Mouse (Mus musculus) limb, embryonic 11.5 days (tissue): ENCODE measurements around the gene Ppm1m. TPM values are rescaled to one million over a fixed set of nuclear protein-coding genes. Genes with fewer than 3 reads are reported as not detected.

Experiments used
- ATAC-seq: fragments of 200-750 bp; cut with Nextera tagmentation; 2 replicates; pipeline ENCODE4 v1.8.0; 2017; ENCODE audit warnings: low read depth; ENCODE audit not compliant: insufficient number of reproducible peaks, low FRiP score, low TSS enrichment
- DNase-seq: peaks from one replicate; pipeline ENCODE4 v3.0.0-alpha.2; 2015; ENCODE audit warnings: low spot score
- H3K27ac ChIP-seq: fragments of 300-500 bp; sonication (generic); replicated peaks from 2 replicates; pipeline ENCODE4 v1.5.1; 2014; ENCODE audit warnings: low read depth, mild to moderate bottlenecking, low read length
- H3K27me3 ChIP-seq: fragments of 300-500 bp; sonication (generic); 2 replicates; pipeline ENCODE4 v1.6.1; 2014; ENCODE audit warnings: mild to moderate bottlenecking, low read length, mixed read lengths; ENCODE audit not compliant: control insufficient read depth, insufficient read depth
- H3K36me3 ChIP-seq: fragments of 300-500 bp; sonication (generic); 2 replicates; pipeline ENCODE4 v1.6.1; 2014; ENCODE audit warnings: mild to moderate bottlenecking, low read length, moderate library complexity, mixed read lengths; ENCODE audit not compliant: control insufficient read depth, insufficient read depth
- H3K4me1 ChIP-seq: fragments of 300-500 bp; sonication (generic); 2 replicates; pipeline ENCODE4 v1.6.1; 2014; ENCODE audit warnings: low read length, mixed read lengths; ENCODE audit not compliant: control insufficient read depth, insufficient read depth
- H3K4me2 ChIP-seq: fragments of 300-500 bp; sonication (generic); 2 replicates; pipeline ENCODE4 v1.6.1; 2014; ENCODE audit warnings: low read depth, mild to moderate bottlenecking, moderate library complexity; ENCODE audit not compliant: severe bottlenecking
- H3K4me3 ChIP-seq: fragments of 300-500 bp; sonication (generic); 2 replicates; pipeline ENCODE4 v1.5.1; 2014; ENCODE audit warnings: low read depth, low read length
- H3K9ac ChIP-seq: fragments of 300-500 bp; sonication (generic); 2 replicates; pipeline ENCODE4 v1.6.1; 2014; ENCODE audit warnings: mild to moderate bottlenecking, low read length
- H3K9me3 ChIP-seq: fragments of 300-500 bp; sonication (generic); 2 replicates; pipeline ENCODE4 v1.6.1; 2016; ENCODE audit warnings: low read length; ENCODE audit not compliant: control insufficient read depth
- WGBS: fragments of 180-500 bp; shearing (Covaris S2); extraction: QIAGEN DNeasy Blood & Tissue Kit; methylation state at CpG from one replicate; pipeline ENCODE4 v1.1.7; 2014; 5-methylcytosine and 5-hydroxymethylcytosine counted together
- polyA plus RNA-seq: library from polyadenylated mRNA; unstranded; fragments of >200 nt; fragmentation: Nextera tagmentation; extraction: Ambion mirVana; gene quantifications from 2 replicates; pipeline ENCODE4 v1.2.1, GENCODE M21; 2014

The Ppm1m gene
- polyA plus RNA-seq, 1 experiment from 2014 or later, result 42.2 TPM

- Histone ChIP-seq H3K9me3 (no peaks in the 10 kb centered on the region), H3K4me1 (no peaks in the 10 kb centered on the region), H3K27ac (no peak overlapping the region), H3K9ac (peak overlapping the region; percentile 5; the same call in 1 of the 2 replicates), H3K27me3 (0 out of 2 replicates have a peak, but pooled peaks cover 5% of the 10 kb centered on the region), H3K36me3 (no peaks in the 10 kb centered on the region), H3K4me2 (peak overlapping the region; percentile 51), H3K4me3 (peak overlapping the region; percentile 24)
- 7% methylated on average over 34 of the region's 34 CpGs for WGBS
- DNase-seq (peak; percentile 60), ATAC-seq (0 out of 2 replicates have a peak, but pooled peaks have one; percentile 32)
Measured at GRCm38 (mm10) chr9:106226151-106226682, 26.7 kb upstream of the Ppm1m start.

- DNase-seq (no peak), ATAC-seq (0 out of 2 replicates have a peak, but pooled peaks have one; percentile 2)
- H3K9ac ChIP-seq, result peak overlapping the region; percentile 5; the same call in 1 of the 2 replicates
- H3K4me3 ChIP-seq, result peak overlapping the region; percentile 24
- 65% methylated on average over 24 of the region's 24 CpGs for WGBS
- H3K36me3 ChIP-seq, result no peaks in the 10 kb centered on the region
- H3K4me1 ChIP-seq, result no peaks in the 10 kb centered on the region
- 0 out of 2 replicates have a peak, but pooled peaks cover 5% of the 10 kb centered on the region for H3K27me3 ChIP-seq
- H3K27ac ChIP-seq, result no peak overlapping the region
- H3K9me3 ChIP-seq, result no peaks in the 10 kb centered on the region
- H3K4me2 ChIP-seq, result peak overlapping the region; percentile 51
Measured at GRCm38 (mm10) chr9:106225469-106226150, 26.1 kb upstream of the Ppm1m start.

GRCm38 (mm10) chr9:106222994-106223393, 23.4 kb upstream of the Ppm1m start:
- no peak overlapping the region for H3K27ac ChIP-seq
- WGBS, result 88% methylated on average over 4 of the region's 4 CpGs

GRCm38 (mm10) chr9:106222261-106222851, 22.8 kb upstream of the Ppm1m start, which contains the start of gene Tlr9:
TSS of gene Tlr9 (plus strand) at chr9:106222598.
- no peak for ATAC-seq
- 71% methylated on average over 4 of the region's 4 CpGs for WGBS
- no peak within 1 kb of the TSS for H3K27ac ChIP-seq
- DNase-seq, result no peak
- H3K27me3 ChIP-seq, result 0 out of 2 replicates have a peak, but pooled peaks cover 5% of the 10 kb centered on the region
- no peak within 1 kb of the TSS for H3K4me3 ChIP-seq
- no peak within 1 kb of the TSS for H3K4me2 ChIP-seq
- no peaks in the 10 kb centered on the region for H3K36me3 ChIP-seq
- no peaks in the 10 kb centered on the region for H3K4me1 ChIP-seq
- H3K9ac ChIP-seq, result no peak within 1 kb of the TSS
- no peaks in the 10 kb centered on the region for H3K9me3 ChIP-seq

More at GRCm38 (mm10) chr9:106222994-106223393, 23.4 kb upstream of the Ppm1m start:
- Histone ChIP-seq H3K27me3 (0 out of 2 replicates have a peak, but pooled peaks cover 5% of the 10 kb centered on the region), H3K4me2 (no peak overlapping the region), H3K4me3 (no peak overlapping the region), H3K36me3 (no peaks in the 10 kb centered on the region), H3K9ac (no peak overlapping the region), H3K9me3 (no peaks in the 10 kb centered on the region), H3K4me1 (no peaks in the 10 kb centered on the region)
- DNase-seq, result no peak
- no peak for ATAC-seq

- Histone ChIP-seq H3K27ac (no peak overlapping the region), H3K4me1 (no peaks in the 10 kb centered on the region), H3K4me3 (no peak overlapping the region), H3K4me2 (no peak overlapping the region), H3K36me3 (no peaks in the 10 kb centered on the region), H3K9ac (no peak overlapping the region), H3K27me3 (0 out of 2 replicates have a peak, but pooled peaks cover 5% of the 10 kb centered on the region), H3K9me3 (no peaks in the 10 kb centered on the region)
- 63% methylated on average over 8 of the region's 8 CpGs for WGBS
- no peak for ATAC-seq
- DNase-seq, result no peak
Measured at GRCm38 (mm10) chr9:106220894-106221523, 21.5 kb upstream of the Ppm1m start.

- Histone ChIP-seq H3K9me3 (no peaks in the 10 kb centered on the region), H3K9ac (no peak overlapping the region), H3K36me3 (peaks cover 5% of the 10 kb centered on the region; the same call in 1 of the 2 replicates), H3K27me3 (no peaks in the 10 kb centered on the region), H3K4me1 (no peaks in the 10 kb centered on the region), H3K4me3 (no peak overlapping the region), H3K4me2 (no peak overlapping the region), H3K27ac (no peak overlapping the region)
- WGBS, result 88% methylated on average over 7 of the region's 7 CpGs
- ATAC-seq, result no peak
- no peak for DNase-seq
Measured at GRCm38 (mm10) chr9:106216971-106217370, 17.4 kb upstream of the Ppm1m start.

- no peak overlapping the region for H3K4me3 ChIP-seq
- H3K27me3 ChIP-seq, result no peaks in the 10 kb centered on the region
- H3K4me1 ChIP-seq, result peaks cover 5% of the 10 kb centered on the region; the same call in 1 of the 2 replicates
- DNase-seq (no peak), ATAC-seq (no peak)
- H3K36me3 ChIP-seq, result peaks cover 5% of the 10 kb centered on the region; the same call in 1 of the 2 replicates
- H3K9ac ChIP-seq, result no peak overlapping the region
- WGBS, result 83% methylated on average over 6 of the region's 6 CpGs
- H3K27ac ChIP-seq, result no peak overlapping the region
- H3K4me2 ChIP-seq, result no peak overlapping the region
- H3K9me3 ChIP-seq, result no peaks in the 10 kb centered on the region
Measured at GRCm38 (mm10) chr9:106215341-106216125, 16.0 kb upstream of the Ppm1m start.
